Mouse (Mus musculus) urinary bladder, postnatal 14 days (tissue): ENCODE data around the gene Ubtf.
"Not testable (repeated sequence)": the region's sequence is repeated elsewhere in the genome, so short reads cannot be mapped to it uniquely, and the experiment has no call there.

ENCODE experiments used
- DNase-seq: peaks from one replicate; pipeline ENCODE4 v3.0.0; 2021; ENCODE audit warnings: low spot score

The Ubtf gene

GRCm38 (mm10) chr11:102294887-102295597 is 24.5 kb downstream of the Ubtf start:
- no peak for DNase-seq

- DNase-seq, result no peak
Observed at GRCm38 (mm10) chr11:102294416-102294815, 25.1 kb downstream of the Ubtf start.

- DNase-seq, result no peak
Observed at GRCm38 (mm10) chr11:102293971-102294370, 25.6 kb downstream of the Ubtf start.

- DNase-seq, result no peak
Observed at GRCm38 (mm10) chr11:102291051-102291535, 28.4 kb downstream of the Ubtf start.

GRCm38 (mm10) chr11:102290141-102290540 is 29.4 kb downstream of the Ubtf start:
- DNase-seq, result no peak

GRCm38 (mm10) chr11:102289511-102290100 is 29.9 kb downstream of the Ubtf start:
- no peak for DNase-seq

- no peak for DNase-seq
Observed at GRCm38 (mm10) chr11:102288913-102289312, 30.6 kb downstream of the Ubtf start.

GRCm38 (mm10) chr11:102288027-102288804 is 31.3 kb downstream of the Ubtf start:
- no peak for DNase-seq

GRCm38 (mm10) chr11:102287485-102287884 is 32.1 kb downstream of the Ubtf start:
- no peak for DNase-seq

- DNase-seq, result no peak
Observed at GRCm38 (mm10) chr11:102285095-102285834, 34.3 kb downstream of the Ubtf start.

- DNase-seq, result peak; percentile 98
Observed at GRCm38 (mm10) chr11:102284501-102285094, 34.9 kb downstream of the Ubtf start, which contains the start of gene Tmub2. Tmub2 (plus strand) TSS chr11:102284931.

GRCm38 (mm10) chr11:102283922-102284321 is 35.6 kb downstream of the Ubtf start:
- DNase-seq, result no peak

GRCm38 (mm10) chr11:102280267-102280666 is 39.3 kb downstream of the Ubtf start:
- DNase-seq, result not testable (repeated sequence)

- DNase-seq, result no peak
Observed at GRCm38 (mm10) chr11:102279595-102279994, 39.9 kb downstream of the Ubtf start.

- DNase-seq, result no peak
Observed at GRCm38 (mm10) chr11:102277754-102278153, 41.8 kb downstream of the Ubtf start.

GRCm38 (mm10) chr11:102276411-102276915 is 43.1 kb downstream of the Ubtf start:
- DNase-seq, result peak; percentile 37

GRCm38 (mm10) chr11:102268520-102269244 is 50.9 kb downstream of the Ubtf start, which contains the start of gene Asb16:
Asb16 (plus strand) TSS chr11:102268743.
- no peak for DNase-seq

GRCm38 (mm10) chr11:102267480-102267879 is 52.1 kb downstream of the Ubtf start:
- DNase-seq, result peak; percentile 74

- no peak for DNase-seq
Observed at GRCm38 (mm10) chr11:102266631-102267355, 52.7 kb downstream of the Ubtf start.

- DNase-seq, result no peak
Observed at GRCm38 (mm10) chr11:102265816-102266215, 53.7 kb downstream of the Ubtf start.
